Mouse (Mus musculus): ENCODE results near the gene Tssk3. TPM values are rescaled to one million over a fixed set of nuclear protein-coding genes. Genes with fewer than 3 reads are reported as not detected.

Gene Tssk3
- polyA plus RNA-seq, 1 experiment from 2014 or later, result not detected

GRCm38 (mm10) chr4:129502327-129502888, 11.6 kb upstream of the Tssk3 start:
- H3K9me3 ChIP-seq (ENCODE audit: low read length), result no peaks in the 10 kb centered on the region
- no peaks in the 10 kb centered on the region for H3K27me3 ChIP-seq (ENCODE audit: insufficient read depth, low read length)
- H3K9ac ChIP-seq (replicated peaks; ENCODE audit: low read length), result no peak overlapping the region
- peaks cover 24% of the 10 kb centered on the region for H3K4me1 ChIP-seq (ENCODE audit: insufficient read depth, low read length)
- ATAC-seq (ENCODE audit: low FRiP score, low TSS enrichment), result no peak
- peak overlapping the region; percentile 12; the same call in 1 of the 2 replicates for H3K27ac ChIP-seq (ENCODE audit: low read length)
- no peak overlapping the region for H3K4me2 ChIP-seq (replicated peaks; ENCODE audit: low read depth, low read length)
- no peaks in the 10 kb centered on the region for H3K36me3 ChIP-seq (ENCODE audit: insufficient read depth, low read length)
- WGBS, result 61% methylated on average over 9 of the region's 9 CpGs
- no peak overlapping the region for H3K4me3 ChIP-seq (ENCODE audit: low read length)

DNA sequence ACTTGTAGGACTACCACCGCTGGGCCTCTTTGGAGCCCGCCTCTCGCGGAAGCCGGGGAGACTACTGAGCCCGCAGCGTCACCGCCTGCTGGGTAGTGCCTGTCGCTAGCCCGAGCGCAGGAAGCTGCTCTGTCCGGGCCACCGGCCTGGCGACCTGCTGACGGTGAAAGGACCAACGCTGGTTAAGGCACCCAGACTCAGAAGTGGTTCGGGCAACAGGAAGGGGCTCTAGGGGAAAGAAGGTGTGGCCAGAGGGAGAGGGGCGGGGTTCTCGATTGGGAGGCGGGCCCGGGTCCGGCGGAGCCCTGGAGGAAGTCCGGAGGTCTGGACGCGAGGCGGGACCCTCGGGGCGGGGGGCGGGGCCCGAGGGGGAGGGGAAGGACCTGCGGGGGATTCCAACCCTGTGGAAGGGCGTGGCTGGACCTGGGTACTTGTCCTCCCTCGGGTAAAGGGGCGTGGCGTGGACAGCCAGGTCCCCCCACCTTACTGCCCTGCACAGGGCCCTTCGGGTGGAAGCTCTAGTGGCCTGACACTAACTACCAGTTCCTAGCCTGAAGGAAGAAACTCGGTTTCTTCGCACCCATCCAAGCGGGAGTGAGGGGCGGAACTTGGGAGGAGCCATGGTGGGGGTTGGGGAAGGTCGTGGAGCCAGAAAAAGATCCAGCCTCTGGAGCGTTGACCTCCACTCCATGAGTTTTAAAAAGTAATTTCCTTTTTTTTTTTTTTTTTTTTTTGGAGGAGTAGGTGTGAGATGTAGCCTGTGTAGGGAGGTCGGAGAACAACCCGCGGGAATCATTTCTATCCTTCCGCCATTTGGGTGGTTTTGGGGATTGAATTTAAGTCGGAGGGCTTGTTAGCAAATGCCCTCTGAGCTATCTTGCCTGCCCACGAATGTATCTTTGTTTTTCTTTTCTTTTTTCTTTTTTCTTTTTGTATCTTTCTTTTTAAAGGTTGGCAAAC, 10.1 kb upstream of the Tssk3 start:
- Histone ChIP-seq H3K9me3 (ENCODE audit: low read length) (no peaks in the 10 kb centered on the region), H3K9ac (replicated peaks; ENCODE audit: low read length) (peak overlapping the region; percentile 73), H3K27me3 (ENCODE audit: insufficient read depth, low read length) (no peaks in the 10 kb centered on the region), H3K4me3 (ENCODE audit: low read length) (peak overlapping the region; percentile 55), H3K36me3 (ENCODE audit: insufficient read depth, low read length) (no peaks in the 10 kb centered on the region), H3K4me1 (ENCODE audit: insufficient read depth, low read length) (peaks cover 30% of the 10 kb centered on the region), H3K4me2 (replicated peaks; ENCODE audit: low read depth, low read length) (peak overlapping the region; percentile 67), H3K27ac (ENCODE audit: low read length) (peak overlapping the region; percentile 92)
- ATAC-seq (ENCODE audit: low FRiP score, low TSS enrichment), result peak; percentile 94
- WGBS, result under 1% methylated on average over 48 of the region's 49 CpGs

GRCm38 (mm10) chr4:129500017-129500416, 9.2 kb upstream of the Tssk3 start:
- Histone ChIP-seq H3K9ac (replicated peaks; ENCODE audit: low read length) (peak overlapping the region; percentile 73), H3K4me3 (ENCODE audit: low read length) (peak overlapping the region; percentile 55), H3K36me3 (ENCODE audit: insufficient read depth, low read length) (no peaks in the 10 kb centered on the region), H3K4me1 (ENCODE audit: insufficient read depth, low read length) (peaks cover 30% of the 10 kb centered on the region), H3K27ac (ENCODE audit: low read length) (peak overlapping the region; percentile 92), H3K9me3 (ENCODE audit: low read length) (no peaks in the 10 kb centered on the region), H3K27me3 (ENCODE audit: insufficient read depth, low read length) (no peaks in the 10 kb centered on the region), H3K4me2 (replicated peaks; ENCODE audit: low read depth, low read length) (peak overlapping the region; percentile 67)
- WGBS, result 77% methylated on average over 8 of the region's 8 CpGs
- 0 out of 2 replicates have a peak, but pooled peaks have one; percentile 1 for ATAC-seq (ENCODE audit: low FRiP score, low TSS enrichment)

DNA sequence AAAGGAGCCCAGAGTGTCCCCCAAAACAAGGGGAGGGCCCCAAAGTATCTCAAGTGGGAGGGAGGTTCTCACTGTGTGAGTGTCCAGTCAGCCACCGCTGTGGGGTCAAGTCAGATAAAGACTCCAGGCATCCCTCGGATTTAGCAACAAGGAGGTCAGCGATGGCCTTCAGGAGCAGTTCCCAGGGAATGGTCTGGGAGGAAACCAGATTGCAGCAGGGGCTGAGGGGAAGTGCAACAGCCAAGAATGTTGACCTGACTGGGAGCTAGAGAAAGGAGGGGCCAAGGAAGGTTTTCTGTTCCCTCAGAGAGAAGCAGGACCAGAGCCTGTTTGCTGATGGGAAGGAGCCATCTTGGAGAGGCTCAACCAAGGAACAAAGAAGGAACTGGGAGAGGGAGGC, 8.1 kb upstream of the Tssk3 start:
- no peaks in the 10 kb centered on the region for H3K9me3 ChIP-seq (ENCODE audit: low read length)
- no peaks in the 10 kb centered on the region for H3K27me3 ChIP-seq (ENCODE audit: insufficient read depth, low read length)
- H3K27ac ChIP-seq (ENCODE audit: low read length), result peak overlapping the region; percentile 92
- peaks cover 30% of the 10 kb centered on the region for H3K4me1 ChIP-seq (ENCODE audit: insufficient read depth, low read length)
- H3K4me3 ChIP-seq (ENCODE audit: low read length), result no peak overlapping the region
- no peaks in the 10 kb centered on the region for H3K36me3 ChIP-seq (ENCODE audit: insufficient read depth, low read length)
- 58% methylated on average over 3 of the region's 3 CpGs for WGBS
- H3K4me2 ChIP-seq (replicated peaks; ENCODE audit: low read depth, low read length), result no peak overlapping the region
- ATAC-seq (ENCODE audit: low FRiP score, low TSS enrichment), result no peak
- no peak overlapping the region for H3K9ac ChIP-seq (replicated peaks; ENCODE audit: low read length)

GRCm38 (mm10) chr4:129496631-129497030, 5.8 kb upstream of the Tssk3 start:
- WGBS, result 37% methylated on average over 6 of the region's 6 CpGs
- Histone ChIP-seq H3K9ac (replicated peaks; ENCODE audit: low read length) (0 out of 2 replicates have a peak overlapping the region, but pooled peaks have one; percentile 1), H3K4me1 (ENCODE audit: insufficient read depth, low read length) (peaks cover 22% of the 10 kb centered on the region), H3K4me2 (replicated peaks; ENCODE audit: low read depth, low read length) (0 out of 2 replicates have a peak overlapping the region, but pooled peaks have one; percentile 16), H3K9me3 (ENCODE audit: low read length) (no peaks in the 10 kb centered on the region), H3K4me3 (ENCODE audit: low read length) (no peak overlapping the region), H3K27ac (ENCODE audit: low read length) (peak overlapping the region; percentile 87), H3K36me3 (ENCODE audit: insufficient read depth, low read length) (no peaks in the 10 kb centered on the region), H3K27me3 (ENCODE audit: insufficient read depth, low read length) (no peaks in the 10 kb centered on the region)
- ATAC-seq (ENCODE audit: low FRiP score, low TSS enrichment), result peak; percentile 29

DNA sequence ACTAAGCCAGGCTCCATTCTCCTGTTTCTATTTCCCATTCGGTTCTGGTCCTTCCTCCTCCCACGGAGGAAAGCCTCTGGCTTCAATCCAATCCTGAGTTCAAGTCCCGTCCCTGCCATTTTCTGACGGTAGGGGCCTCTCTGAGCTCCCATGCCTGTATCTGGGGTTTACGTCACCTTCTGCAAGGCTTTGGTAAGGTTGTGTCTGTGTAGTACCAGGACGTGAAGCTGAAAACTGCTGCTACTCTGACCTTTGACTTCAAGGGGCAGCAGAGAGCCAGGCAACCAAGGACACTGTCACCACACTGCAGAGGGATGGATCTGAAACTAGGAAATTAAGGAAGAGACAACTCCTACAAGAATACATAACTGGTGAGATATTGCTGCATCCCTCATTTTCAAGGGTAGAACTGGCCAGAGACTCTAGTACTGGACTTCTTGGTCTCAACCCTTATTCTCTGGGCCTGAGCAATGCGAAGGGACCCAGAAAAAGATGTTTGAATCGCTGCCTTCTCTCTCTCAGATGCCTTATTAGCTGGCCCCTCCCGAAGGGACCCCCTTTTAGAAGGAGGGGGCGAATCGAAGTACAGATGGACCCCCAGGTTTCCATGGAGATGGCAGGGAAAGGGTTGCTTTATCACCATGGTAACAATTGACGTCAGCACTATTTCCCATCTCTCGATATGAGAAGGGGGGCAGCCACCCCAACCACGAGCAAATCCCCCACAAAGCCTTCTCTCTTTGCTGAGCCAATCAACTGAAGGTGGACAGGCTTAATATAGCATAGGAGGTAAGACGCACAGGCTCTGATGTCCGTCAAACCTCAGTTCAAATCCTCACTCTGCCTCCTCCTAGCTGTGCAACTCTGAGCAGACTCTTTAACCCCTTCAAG, 5.1 kb upstream of the Tssk3 start:
- no peak for ATAC-seq (ENCODE audit: low FRiP score, low TSS enrichment)
- Histone ChIP-seq H3K9ac (replicated peaks; ENCODE audit: low read length) (0 out of 2 replicates have a peak overlapping the region, but pooled peaks have one; percentile 1), H3K4me2 (replicated peaks; ENCODE audit: low read depth, low read length) (0 out of 2 replicates have a peak overlapping the region, but pooled peaks have one; percentile 16), H3K36me3 (ENCODE audit: insufficient read depth, low read length) (no peaks in the 10 kb centered on the region), H3K9me3 (ENCODE audit: low read length) (no peaks in the 10 kb centered on the region), H3K4me3 (ENCODE audit: low read length) (no peak overlapping the region), H3K4me1 (ENCODE audit: insufficient read depth, low read length) (peaks cover 30% of the 10 kb centered on the region), H3K27me3 (ENCODE audit: insufficient read depth, low read length) (no peaks in the 10 kb centered on the region), H3K27ac (ENCODE audit: low read length) (peak overlapping the region; percentile 87)
- WGBS, result 39% methylated on average over 16 of the region's 16 CpGs

DNA sequence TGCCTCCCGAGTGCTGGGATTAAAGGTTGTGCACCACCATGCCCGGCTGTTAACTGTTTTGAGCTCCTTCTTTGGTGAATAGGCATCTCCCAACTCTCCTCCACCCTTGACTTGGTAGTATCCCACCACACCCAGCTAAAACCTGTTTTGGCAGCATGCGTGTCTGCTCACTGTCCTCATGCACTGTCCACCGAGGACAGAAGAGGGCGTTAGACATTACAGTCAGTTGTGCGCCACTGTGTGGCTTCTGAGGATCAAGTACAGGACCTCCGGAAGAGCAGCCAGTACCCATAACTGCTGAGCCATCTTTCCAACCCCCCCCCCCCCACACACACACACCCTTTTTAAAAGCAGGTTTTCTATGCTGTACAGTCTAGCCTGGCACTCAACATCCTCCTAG, 3.9 kb upstream of the Tssk3 start:
- H3K4me2 ChIP-seq (replicated peaks; ENCODE audit: low read depth, low read length), result no peak overlapping the region
- no peak overlapping the region for H3K4me3 ChIP-seq (ENCODE audit: low read length)
- H3K9me3 ChIP-seq (ENCODE audit: low read length), result no peaks in the 10 kb centered on the region
- 65% methylated on average over 7 of the region's 7 CpGs for WGBS
- no peaks in the 10 kb centered on the region for H3K27me3 ChIP-seq (ENCODE audit: insufficient read depth, low read length)
- no peak overlapping the region for H3K9ac ChIP-seq (replicated peaks; ENCODE audit: low read length)
- H3K4me1 ChIP-seq (ENCODE audit: insufficient read depth, low read length), result peaks cover 31% of the 10 kb centered on the region
- H3K27ac ChIP-seq (ENCODE audit: low read length), result no peak overlapping the region
- no peaks in the 10 kb centered on the region for H3K36me3 ChIP-seq (ENCODE audit: insufficient read depth, low read length)
- no peak for ATAC-seq (ENCODE audit: low FRiP score, low TSS enrichment)

GRCm38 (mm10) chr4:129481090-129481489, 9.7 kb downstream of the Tssk3 start:
- Histone ChIP-seq H3K27me3 (ENCODE audit: insufficient read depth, low read length) (no peaks in the 10 kb centered on the region), H3K27ac (ENCODE audit: low read length) (no peak overlapping the region), H3K4me3 (ENCODE audit: low read length) (no peak overlapping the region), H3K9me3 (ENCODE audit: low read length) (no peaks in the 10 kb centered on the region), H3K36me3 (ENCODE audit: insufficient read depth, low read length) (peaks cover 48% of the 10 kb centered on the region), H3K4me2 (replicated peaks; ENCODE audit: low read depth, low read length) (no peak overlapping the region), H3K4me1 (ENCODE audit: insufficient read depth, low read length) (no peaks in the 10 kb centered on the region), H3K9ac (replicated peaks; ENCODE audit: low read length) (no peak overlapping the region)
- WGBS, result 100% methylated on average over 1 of the region's 1 CpGs
- ATAC-seq (ENCODE audit: low FRiP score, low TSS enrichment), result no peak

- Histone ChIP-seq H3K4me1 (ENCODE audit: insufficient read depth, low read length) (no peaks in the 10 kb centered on the region), H3K27ac (ENCODE audit: low read length) (no peak overlapping the region), H3K4me2 (replicated peaks; ENCODE audit: low read depth, low read length) (no peak overlapping the region), H3K4me3 (ENCODE audit: low read length) (no peak overlapping the region), H3K27me3 (ENCODE audit: insufficient read depth, low read length) (no peaks in the 10 kb centered on the region), H3K36me3 (ENCODE audit: insufficient read depth, low read length) (peaks cover 46% of the 10 kb centered on the region), H3K9me3 (ENCODE audit: low read length) (no peaks in the 10 kb centered on the region), H3K9ac (replicated peaks; ENCODE audit: low read length) (no peak overlapping the region)
- 82% methylated on average over 3 of the region's 3 CpGs for WGBS
- ATAC-seq (ENCODE audit: low FRiP score, low TSS enrichment), result no peak
Measured at GRCm38 (mm10) chr4:129479863-129480262, 11.0 kb downstream of the Tssk3 start.

Data from kidney, embryonic 16.5 days (tissue).